Mouse (Mus musculus) neural tube, embryonic 15.5 days (tissue): ENCODE data around the gene Zfp524. TPM values are rescaled to one million over a fixed set of nuclear protein-coding genes. Genes with fewer than 3 reads are reported as not detected.
A peak's percentile ranks its signal among the peaks of the same experiment; 100 is the strongest.
"Not testable (repeated sequence)": the region's sequence is repeated elsewhere in the genome, so short reads cannot be mapped to it uniquely, and the experiment has no call there.

Source experiments
- ATAC-seq: fragments of 200-750 bp; cut with Nextera tagmentation; 2 replicates; pipeline ENCODE4 v1.8.0; 2017; ENCODE audit warnings: mild to moderate bottlenecking, moderate TSS enrichment, moderate library complexity; ENCODE audit not compliant: low FRiP score
- H3K27ac ChIP-seq: fragments of 300-500 bp; sonication (generic); replicated peaks from 2 replicates; pipeline ENCODE4 v1.5.1; 2015; ENCODE audit warnings: mild to moderate bottlenecking, inconsistent platforms
- H3K27me3 ChIP-seq: fragments of 300-500 bp; sonication (generic); replicated peaks from 2 replicates; pipeline ENCODE4 v1.6.1; 2015; ENCODE audit warnings: inconsistent platforms
- H3K36me3 ChIP-seq: fragments of 300-500 bp; sonication (generic); 2 replicates; pipeline ENCODE4 v1.6.1; 2015; ENCODE audit warnings: inconsistent platforms
- H3K4me1 ChIP-seq: fragments of 300-500 bp; sonication (generic); 2 replicates; pipeline ENCODE4 v1.6.1; 2015; ENCODE audit warnings: inconsistent platforms
- H3K4me2 ChIP-seq: fragments of 300-500 bp; sonication (generic); 2 replicates; pipeline ENCODE4 v1.6.1; 2015; ENCODE audit warnings: inconsistent platforms, mild to moderate bottlenecking, moderate library complexity
- H3K4me3 ChIP-seq: fragments of 300-500 bp; sonication (generic); replicated peaks from 2 replicates; pipeline ENCODE4 v1.5.1; 2015; ENCODE audit warnings: mild to moderate bottlenecking, inconsistent platforms
- H3K9ac ChIP-seq: fragments of 300-500 bp; sonication (generic); replicated peaks from 2 replicates; pipeline ENCODE4 v1.6.1; 2015; ENCODE audit warnings: mild to moderate bottlenecking, inconsistent platforms
- H3K9me3 ChIP-seq: fragments of 300-500 bp; sonication (generic); replicated peaks from 2 replicates; pipeline ENCODE4 v1.6.1; 2016; ENCODE audit warnings: inconsistent platforms
- WGBS: fragments of 180-500 bp; shearing (Covaris S2); methylation state at CpG from one replicate; pipeline ENCODE4 v1.1.7; 2015; ENCODE audit warnings: mixed read lengths; 5-methylcytosine and 5-hydroxymethylcytosine counted together
- polyA plus RNA-seq: library from polyadenylated mRNA; unstranded; fragments of >200 nt; fragmentation: Nextera tagmentation; extraction: Ambion mirVana; gene quantifications from 2 replicates; pipeline ENCODE4 v1.2.1, GENCODE M21; 2015

Zfp524 gene
- polyA plus RNA-seq, 1 experiment from 2014 or later: 7.3 TPM

GRCm38 (mm10) chr7:5017352-5017751 is 3.1 kb downstream of the Zfp524 start:
- no peak for ATAC-seq
- H3K27me3 ChIP-seq: no peaks in the 10 kb centered on the region
- H3K27ac ChIP-seq: no peak overlapping the region
- H3K4me1 ChIP-seq: peaks cover 37% of the 10 kb centered on the region
- no peak overlapping the region for H3K4me3 ChIP-seq
- WGBS: 93% methylated on average over 16 of the region's 16 CpGs
- H3K9ac ChIP-seq: no peak overlapping the region
- no peak overlapping the region for H3K4me2 ChIP-seq
- peaks cover 8% of the 10 kb centered on the region for H3K36me3 ChIP-seq
- no peaks in the 10 kb centered on the region for H3K9me3 ChIP-seq

DNA sequence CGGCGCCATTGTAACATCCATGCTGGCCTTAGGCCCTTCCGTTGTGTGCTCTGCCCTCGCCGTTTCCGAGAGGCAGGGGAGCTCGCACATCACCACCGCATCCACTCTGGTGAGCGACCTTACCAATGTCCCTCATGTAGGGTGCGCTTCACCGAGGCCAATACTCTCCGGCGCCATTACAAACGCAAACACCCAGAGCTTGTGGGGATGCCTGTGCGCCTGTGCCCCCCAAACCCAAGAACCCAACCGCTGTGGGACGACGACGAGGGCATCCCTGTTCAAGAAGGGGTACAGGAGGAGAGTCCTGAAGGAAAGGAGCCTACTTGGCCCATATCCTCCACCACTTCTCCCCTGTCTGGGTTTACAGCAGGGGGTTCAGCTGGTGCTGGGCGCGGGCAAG is 3.7 kb downstream of the Zfp524 start:
- 99% methylated on average over 21 of the region's 21 CpGs for WGBS
- no peak overlapping the region for H3K4me3 ChIP-seq
- no peak overlapping the region for H3K4me2 ChIP-seq
- no peak for ATAC-seq
- peaks cover 43% of the 10 kb centered on the region for H3K4me1 ChIP-seq
- no peak overlapping the region for H3K27ac ChIP-seq
- no peak overlapping the region for H3K9ac ChIP-seq
- no peaks in the 10 kb centered on the region for H3K9me3 ChIP-seq
- H3K27me3 ChIP-seq: no peaks in the 10 kb centered on the region
- H3K36me3 ChIP-seq: peaks cover 9% of the 10 kb centered on the region

DNA sequence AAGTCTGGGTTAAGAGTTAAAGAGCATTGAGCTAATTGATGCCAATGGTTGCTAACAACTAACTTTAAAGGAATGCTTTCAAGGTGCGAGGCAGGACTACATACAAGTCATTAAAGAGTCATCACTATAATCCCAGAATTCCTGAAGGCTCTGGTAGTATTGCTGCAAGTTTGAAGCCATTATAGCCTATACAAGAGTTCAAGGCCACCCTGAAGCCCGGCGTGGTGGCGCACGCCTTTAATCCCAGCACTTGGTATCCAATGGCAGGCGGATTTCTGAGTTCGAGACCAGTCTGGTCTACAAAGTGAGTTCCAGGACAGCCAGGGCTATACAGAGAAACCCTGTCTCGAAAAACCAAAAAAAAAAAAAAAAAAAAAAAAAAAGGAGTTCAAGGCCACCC is 5.4 kb downstream of the Zfp524 start:
- 0 out of 2 replicates have a peak overlapping the region, but pooled peaks have one; percentile 97 for H3K9ac ChIP-seq
- peak overlapping the region; percentile 82 for H3K4me2 ChIP-seq
- peaks cover 18% of the 10 kb centered on the region for H3K36me3 ChIP-seq
- 24% methylated on average over 8 of the region's 8 CpGs for WGBS
- H3K4me3 ChIP-seq: peak overlapping the region; percentile 84
- H3K9me3 ChIP-seq, ATAC-seq, H3K27me3 ChIP-seq: not testable (repeated sequence)
- H3K4me1 ChIP-seq: peaks cover 39% of the 10 kb centered on the region
- H3K27ac ChIP-seq: peak overlapping the region; percentile 94

- Histone ChIP-seq H3K36me3 (peaks cover 20% of the 10 kb centered on the region), H3K9ac (peak within 1 kb of the TSS; percentile 97), H3K4me3 (peak within 1 kb of the TSS; percentile 84), H3K9me3 (no peaks in the 10 kb centered on the region), H3K4me1 (peaks cover 39% of the 10 kb centered on the region), H3K27me3 (no peaks in the 10 kb centered on the region), H3K27ac (peak within 1 kb of the TSS; percentile 94), H3K4me2 (peak within 1 kb of the TSS; percentile 82)
- peak; percentile 90 for ATAC-seq
- 0% methylated on average over 39 of the region's 49 CpGs for WGBS
Measured at GRCm38 (mm10) chr7:5020000-5020681, 5.9 kb downstream of the Zfp524 start, which contains the start of the genes Zfp865 and Ccdc106. Gene Zfp865 (plus strand): TSS chr7:5020376. Gene Ccdc106 (plus strand): TSS chr7:5020553.

DNA sequence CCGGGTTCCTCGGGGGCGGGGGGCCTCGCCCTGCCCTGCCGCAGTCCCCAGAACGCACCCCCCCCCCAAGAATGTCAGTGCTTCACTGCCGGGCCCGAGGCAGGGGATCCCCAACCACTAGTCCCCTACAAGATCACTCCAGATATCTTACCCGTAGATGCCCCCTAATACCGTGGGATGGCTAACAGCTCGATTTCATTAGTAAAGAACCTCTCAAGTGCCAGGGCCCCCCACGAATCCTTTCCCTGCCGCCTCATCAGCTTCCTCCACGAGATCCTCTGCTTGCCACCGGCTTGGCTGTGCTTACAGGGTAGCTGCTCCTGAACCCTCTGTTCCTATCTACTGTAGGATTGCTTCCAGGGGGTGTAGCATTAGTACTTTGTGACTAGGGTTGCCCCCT is 6.5 kb downstream of the Zfp524 start:
- peaks cover 23% of the 10 kb centered on the region for H3K36me3 ChIP-seq
- H3K27me3 ChIP-seq: no peaks in the 10 kb centered on the region
- under 1% methylated on average over 14 of the region's 15 CpGs for WGBS
- H3K9ac ChIP-seq: peak overlapping the region; percentile 97
- H3K9me3 ChIP-seq: no peaks in the 10 kb centered on the region
- peaks cover 39% of the 10 kb centered on the region for H3K4me1 ChIP-seq
- H3K4me2 ChIP-seq: peak overlapping the region; percentile 82
- peak overlapping the region; percentile 94 for H3K27ac ChIP-seq
- peak overlapping the region; percentile 84 for H3K4me3 ChIP-seq
- peak; percentile 40 for ATAC-seq

DNA sequence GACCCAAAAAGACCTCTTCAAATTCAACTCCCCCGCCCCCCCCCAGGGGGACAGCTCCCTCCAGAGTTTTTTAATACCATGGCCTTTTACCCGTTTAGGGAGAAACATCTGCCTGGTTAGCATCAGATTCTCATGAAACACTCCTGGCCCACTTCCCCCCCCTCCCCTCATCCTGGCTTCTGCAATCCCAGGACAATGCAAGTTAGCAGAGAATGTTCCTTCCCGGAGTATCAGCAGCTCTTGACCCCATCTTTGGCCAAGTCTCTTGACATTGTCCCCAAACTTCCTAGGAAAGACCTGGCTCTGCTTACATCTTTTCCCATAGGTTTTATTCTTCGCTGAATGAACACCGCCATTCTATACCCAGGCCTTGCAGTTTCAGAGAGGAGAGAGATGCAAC is 7.0 kb downstream of the Zfp524 start:
- WGBS: 46% methylated on average over 5 of the region's 5 CpGs
- Histone ChIP-seq H3K27ac (peak overlapping the region; percentile 94), H3K4me2 (peak overlapping the region; percentile 82), H3K4me1 (peaks cover 34% of the 10 kb centered on the region), H3K36me3 (peaks cover 25% of the 10 kb centered on the region), H3K9ac (peak overlapping the region; percentile 97), H3K27me3 (no peaks in the 10 kb centered on the region), H3K9me3 (no peaks in the 10 kb centered on the region), H3K4me3 (peak overlapping the region; percentile 84)
- ATAC-seq: no peak

- H3K4me1 ChIP-seq: no peaks in the 10 kb centered on the region
- no peaks in the 10 kb centered on the region for H3K27me3 ChIP-seq
- H3K9me3 ChIP-seq: peaks cover 24% of the 10 kb centered on the region
- no peak overlapping the region for H3K27ac ChIP-seq
- no peak overlapping the region for H3K9ac ChIP-seq
- no peak overlapping the region for H3K4me3 ChIP-seq
- WGBS: 94% methylated on average over 22 of the region's 22 CpGs
- H3K4me2 ChIP-seq: no peak overlapping the region
- ATAC-seq: no peak; the same call in 1 of the 2 replicates
- H3K36me3 ChIP-seq: peaks cover 75% of the 10 kb centered on the region
Measured at GRCm38 (mm10) chr7:5029543-5029942, 15.3 kb downstream of the Zfp524 start.

- no peaks in the 10 kb centered on the region for H3K4me1 ChIP-seq
- H3K4me3 ChIP-seq: no peak overlapping the region
- H3K27me3 ChIP-seq: no peaks in the 10 kb centered on the region
- no peak overlapping the region for H3K27ac ChIP-seq
- WGBS: 90% methylated on average over 21 of the region's 21 CpGs
- H3K9ac ChIP-seq: no peak overlapping the region
- H3K9me3 ChIP-seq: peaks cover 24% of the 10 kb centered on the region
- H3K4me2 ChIP-seq: no peak overlapping the region
- no peak for ATAC-seq
- peaks cover 77% of the 10 kb centered on the region for H3K36me3 ChIP-seq
Measured at GRCm38 (mm10) chr7:5029946-5030345, 15.7 kb downstream of the Zfp524 start.

GRCm38 (mm10) chr7:5030554-5031275 is 16.5 kb downstream of the Zfp524 start:
- H3K27me3 ChIP-seq: no peaks in the 10 kb centered on the region
- no peak overlapping the region for H3K4me2 ChIP-seq
- no peak overlapping the region for H3K9ac ChIP-seq
- 0 out of 2 replicates have a peak, but pooled peaks have one; percentile 15 for ATAC-seq
- WGBS: 83% methylated on average over 63 of the region's 63 CpGs
- no peak overlapping the region for H3K27ac ChIP-seq
- H3K4me3 ChIP-seq: no peak overlapping the region; the same call in 1 of the 2 replicates
- no peaks in the 10 kb centered on the region for H3K4me1 ChIP-seq
- peaks cover 24% of the 10 kb centered on the region for H3K9me3 ChIP-seq
- peaks cover 78% of the 10 kb centered on the region for H3K36me3 ChIP-seq

DNA sequence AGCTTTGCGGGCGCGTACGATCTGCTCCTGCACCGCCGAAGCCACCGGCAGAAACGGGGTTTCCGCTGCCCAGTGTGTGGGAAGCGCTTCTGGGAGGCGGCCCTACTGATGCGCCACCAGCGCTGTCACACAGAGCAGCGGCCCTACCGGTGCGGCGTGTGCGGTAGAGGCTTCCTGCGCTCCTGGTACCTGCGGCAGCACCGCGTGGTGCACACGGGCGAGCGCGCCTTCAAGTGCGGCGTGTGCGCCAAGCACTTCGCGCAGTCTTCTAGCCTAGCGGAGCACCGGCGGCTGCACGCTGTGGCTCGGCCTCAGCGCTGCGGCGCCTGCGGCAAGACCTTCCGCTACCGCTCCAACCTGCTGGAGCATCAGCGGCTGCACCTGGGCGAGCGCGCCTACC is 17.3 kb downstream of the Zfp524 start:
- Histone ChIP-seq H3K27ac (no peak overlapping the region), H3K9me3 (peaks cover 24% of the 10 kb centered on the region), H3K4me3 (no peak overlapping the region), H3K9ac (no peak overlapping the region), H3K4me1 (no peaks in the 10 kb centered on the region), H3K36me3 (peaks cover 81% of the 10 kb centered on the region), H3K27me3 (no peaks in the 10 kb centered on the region), H3K4me2 (no peak overlapping the region)
- no peak for ATAC-seq
- WGBS: 81% methylated on average over 46 of the region's 46 CpGs

DNA sequence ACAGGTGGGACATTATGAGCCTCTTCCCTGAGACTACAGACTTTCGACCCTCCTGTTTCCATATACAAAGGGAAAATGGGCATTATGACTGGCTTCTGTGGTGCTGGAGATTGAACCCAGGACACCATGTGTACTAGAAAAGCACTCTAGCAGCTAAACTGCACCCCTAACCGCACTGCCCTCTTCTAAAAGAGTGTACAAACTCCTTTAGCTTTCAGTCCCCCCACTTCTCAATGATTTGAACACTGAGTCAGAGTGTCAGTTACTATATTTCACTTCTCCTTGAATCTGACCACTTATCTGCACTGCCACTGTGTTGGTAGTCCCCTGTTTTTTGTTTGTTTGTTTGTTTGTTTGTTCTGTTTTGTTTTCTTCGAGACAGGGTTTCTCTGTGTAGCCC is 19.6 kb downstream of the Zfp524 start, which contains the start of gene 4632433K11Rik:
4632433K11Rik (plus strand) TSS at position 301 of the 400 bp plus-strand sequence.
- Histone ChIP-seq H3K4me1 (peaks cover 12% of the 10 kb centered on the region), H3K4me2 (no peak within 1 kb of the TSS), H3K36me3 (peaks cover 68% of the 10 kb centered on the region), H3K4me3 (no peak within 1 kb of the TSS), H3K9ac (no peak within 1 kb of the TSS), H3K27me3 (no peaks in the 10 kb centered on the region), H3K27ac (no peak within 1 kb of the TSS), H3K9me3 (peaks cover 24% of the 10 kb centered on the region)
- ATAC-seq: no peak
- WGBS: 91% methylated on average over 3 of the region's 3 CpGs

DNA sequence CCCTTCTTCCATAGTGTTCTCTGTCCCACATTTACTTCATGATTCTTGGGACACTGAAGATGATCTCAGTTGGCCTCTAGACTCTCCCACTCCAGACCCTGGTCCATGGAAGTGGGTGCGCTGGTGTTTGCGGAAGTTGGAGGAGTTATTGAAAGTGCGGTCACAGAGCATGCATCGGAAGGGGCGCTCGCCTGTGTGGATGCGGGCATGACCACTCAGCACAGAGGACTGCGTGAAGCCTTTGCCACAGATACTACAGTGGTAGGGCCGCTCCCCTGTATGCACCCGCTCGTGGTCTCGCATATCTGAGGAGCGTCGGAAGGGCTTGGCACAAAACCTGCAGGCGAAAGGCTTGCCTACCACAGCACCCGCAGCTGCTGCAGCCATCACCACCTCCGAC is 21.4 kb downstream of the Zfp524 start:
- H3K27me3 ChIP-seq: no peaks in the 10 kb centered on the region
- H3K4me2 ChIP-seq: no peak overlapping the region
- no peak overlapping the region for H3K27ac ChIP-seq
- peaks cover 22% of the 10 kb centered on the region for H3K4me1 ChIP-seq
- no peak for ATAC-seq
- no peak overlapping the region for H3K9ac ChIP-seq
- WGBS: 97% methylated on average over 17 of the region's 17 CpGs
- peaks cover 50% of the 10 kb centered on the region for H3K36me3 ChIP-seq
- H3K4me3 ChIP-seq: no peak overlapping the region
- H3K9me3 ChIP-seq: peaks cover 10% of the 10 kb centered on the region
